Mouse (Mus musculus): Measurements from ENCODE around the gene Zbtb38. TPM values are rescaled to one million over a fixed set of nuclear protein-coding genes. Genes with fewer than 3 reads are reported as not detected.

The Zbtb38 gene
- polyA plus RNA-seq (2017; shearing (Covaris generic)) = 37.1 TPM

GRCm38 (mm10) chr9:96752603-96753114 is at the start of gene Zbtb38:
Gene Zbtb38 (minus strand): TSS chr9:96752831.

Other genes with a start within 250 kb of the Zbtb38 start
- not detected for gene Gm28729, start 227.6 kb downstream of the Zbtb38 start, polyA plus RNA-seq (2017; shearing (Covaris generic))
- gene Rasa2, start 121.2 kb downstream of the Zbtb38 start, polyA plus RNA-seq (2017; shearing (Covaris generic)) = 63.7 TPM
- gene Pxylp1, start 139.8 kb upstream of the Zbtb38 start, polyA plus RNA-seq (2017; shearing (Covaris generic)) = 10.7 TPM